Mouse (Mus musculus): ENCODE measurements around the gene Gm21976. TPM values are rescaled to one million over a fixed set of nuclear protein-coding genes. Genes with fewer than 3 reads are reported as not detected.

The Gm21976 gene
- total and polyA plus RNA-seq, 2 experiments from 2014 or later: not detected

DNA sequence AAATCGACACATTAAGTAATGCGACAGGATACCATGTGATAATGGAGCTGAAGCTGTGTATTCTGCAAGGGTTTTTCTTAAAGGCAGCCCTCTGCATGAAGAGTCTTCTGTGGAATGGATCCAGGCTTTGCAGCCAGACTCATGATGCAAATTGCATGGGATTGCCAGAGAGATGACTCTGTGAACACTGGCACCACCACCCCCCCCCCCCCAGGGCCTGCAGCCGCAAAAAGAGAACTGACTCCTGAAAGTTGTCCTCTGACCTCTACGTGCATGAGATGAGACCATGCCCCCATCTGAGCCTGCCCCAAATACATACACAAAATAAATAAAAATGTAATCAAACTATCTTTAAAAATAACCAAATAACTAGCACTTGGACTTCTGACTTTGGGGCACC, 69.8 kb downstream of the Gm21976 start:
- H3K9me3 ChIP-seq (replicated peaks; ENCODE audit: control insufficient read depth, low read length): no peaks in the 10 kb centered on the region
- H3K27me3 ChIP-seq (ENCODE audit: control insufficient read depth, insufficient read depth, low read length): peaks cover 72% of the 10 kb centered on the region
- 65% methylated on average over 4 of the region's 4 CpGs for WGBS
- no peak for ATAC-seq (ENCODE audit: insufficient read depth, low read depth)
- no peak overlapping the region for H3K4me3 ChIP-seq (ENCODE audit: low read depth, low read length)
- H3K36me3 ChIP-seq (replicated peaks; ENCODE audit: control insufficient read depth, insufficient read depth, low read length): no peaks in the 10 kb centered on the region
- no peak for TF ChIP-seq CTCF (IDR thresholded peaks at IDR 0.05; ENCODE audit: low read depth)
- no peak for TF ChIP-seq EP300 (IDR thresholded peaks at IDR 0.05; ENCODE audit: low read depth)
- no peak for DNase-seq (ENCODE audit: low spot score)
- no peak overlapping the region for H3K9ac ChIP-seq (replicated peaks; ENCODE audit: low read depth, low read length)
- 0 out of 2 replicates have a peak, but pooled peaks cover 4% of the 10 kb centered on the region for H3K4me1 ChIP-seq (ENCODE audit: control insufficient read depth, insufficient read depth)
- no peak overlapping the region for H3K27ac ChIP-seq (ENCODE audit: low read depth)
- no peak overlapping the region for H3K4me2 ChIP-seq (ENCODE audit: low read depth, low read length)

- 0 out of 2 replicates have a peak, but pooled peaks cover 4% of the 10 kb centered on the region for H3K4me1 ChIP-seq (ENCODE audit: control insufficient read depth, insufficient read depth)
- TF ChIP-seq CTCF (IDR thresholded peaks at IDR 0.05; ENCODE audit: low read depth) (peak; percentile 46), EP300 (IDR thresholded peaks at IDR 0.05; ENCODE audit: low read depth) (no peak)
- H3K36me3 ChIP-seq (replicated peaks; ENCODE audit: control insufficient read depth, insufficient read depth, low read length): no peaks in the 10 kb centered on the region
- 9% methylated on average over 8 of the region's 8 CpGs for WGBS
- no peak overlapping the region for H3K9ac ChIP-seq (replicated peaks; ENCODE audit: low read depth, low read length)
- no peak overlapping the region for H3K27ac ChIP-seq (ENCODE audit: low read depth)
- no peak overlapping the region for H3K4me2 ChIP-seq (ENCODE audit: low read depth, low read length)
- ATAC-seq (ENCODE audit: insufficient read depth, low read depth) (no peak), DNase-seq (ENCODE audit: low spot score) (no peak)
- H3K27me3 ChIP-seq (ENCODE audit: control insufficient read depth, insufficient read depth, low read length): peaks cover 78% of the 10 kb centered on the region
- H3K9me3 ChIP-seq (replicated peaks; ENCODE audit: control insufficient read depth, low read length): no peaks in the 10 kb centered on the region
- no peak overlapping the region for H3K4me3 ChIP-seq (ENCODE audit: low read depth, low read length)
Observed at GRCm38 (mm10) chr13:98351527-98351926, 71.8 kb downstream of the Gm21976 start.

DNA sequence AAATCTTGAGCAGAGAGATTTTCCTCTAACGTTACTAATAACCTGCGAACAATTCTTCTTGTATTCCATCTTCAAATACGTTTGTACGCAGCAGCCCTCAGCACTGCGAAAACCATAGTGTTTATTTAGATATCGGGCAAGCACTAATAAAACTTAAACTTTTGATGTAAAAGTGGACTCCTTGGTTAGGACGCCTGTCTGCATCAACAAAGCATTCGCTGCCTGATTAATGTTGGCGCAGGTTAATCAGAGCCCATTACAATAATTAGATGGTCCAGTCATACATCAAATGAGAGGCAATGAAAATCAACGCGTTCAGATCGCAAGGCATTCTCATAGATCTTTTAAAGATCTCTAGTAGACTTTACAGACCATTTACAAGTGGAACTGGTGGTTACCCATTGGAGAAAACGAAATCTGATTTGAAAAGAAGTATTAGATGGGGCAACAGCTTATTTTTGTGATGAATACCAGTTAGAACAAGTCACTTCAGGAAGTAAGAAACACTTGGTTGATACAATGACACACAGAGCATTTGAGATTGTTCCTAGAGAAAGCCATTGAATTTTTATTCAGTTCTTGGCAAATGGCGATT, 72.8 kb downstream of the Gm21976 start:
- H3K4me3 ChIP-seq (ENCODE audit: low read depth, low read length): no peak overlapping the region
- no peak for TF ChIP-seq EP300 (IDR thresholded peaks at IDR 0.05; ENCODE audit: low read depth)
- no peak for TF ChIP-seq CTCF (IDR thresholded peaks at IDR 0.05; ENCODE audit: low read depth)
- peaks cover 87% of the 10 kb centered on the region for H3K27me3 ChIP-seq (ENCODE audit: control insufficient read depth, insufficient read depth, low read length)
- no peaks in the 10 kb centered on the region for H3K36me3 ChIP-seq (replicated peaks; ENCODE audit: control insufficient read depth, insufficient read depth, low read length)
- no peak overlapping the region for H3K27ac ChIP-seq (ENCODE audit: low read depth)
- ATAC-seq (ENCODE audit: insufficient read depth, low read depth) (no peak), DNase-seq (ENCODE audit: low spot score) (no peak)
- H3K9me3 ChIP-seq (replicated peaks; ENCODE audit: control insufficient read depth, low read length): no peaks in the 10 kb centered on the region
- H3K9ac ChIP-seq (replicated peaks; ENCODE audit: low read depth, low read length): no peak overlapping the region
- H3K4me2 ChIP-seq (ENCODE audit: low read depth, low read length): no peak overlapping the region
- WGBS: 17% methylated on average over 14 of the region's 14 CpGs
- H3K4me1 ChIP-seq (ENCODE audit: control insufficient read depth, insufficient read depth): 0 out of 2 replicates have a peak, but pooled peaks cover 4% of the 10 kb centered on the region

GRCm38 (mm10) chr13:98353709-98354089, 74.0 kb downstream of the Gm21976 start:
- peaks cover 98% of the 10 kb centered on the region for H3K27me3 ChIP-seq (ENCODE audit: control insufficient read depth, insufficient read depth, low read length)
- H3K9ac ChIP-seq (replicated peaks; ENCODE audit: low read depth, low read length): no peak overlapping the region
- H3K36me3 ChIP-seq (replicated peaks; ENCODE audit: control insufficient read depth, insufficient read depth, low read length): no peaks in the 10 kb centered on the region
- DNase-seq (ENCODE audit: low spot score) (no peak), ATAC-seq (ENCODE audit: insufficient read depth, low read depth) (no peak)
- WGBS: 2% methylated on average over 13 of the region's 13 CpGs
- H3K4me1 ChIP-seq (ENCODE audit: control insufficient read depth, insufficient read depth): 0 out of 2 replicates have a peak, but pooled peaks cover 4% of the 10 kb centered on the region
- no peak overlapping the region for H3K27ac ChIP-seq (ENCODE audit: low read depth)
- peak overlapping the region; percentile 49 for H3K4me3 ChIP-seq (ENCODE audit: low read depth, low read length)
- H3K9me3 ChIP-seq (replicated peaks; ENCODE audit: control insufficient read depth, low read length): no peaks in the 10 kb centered on the region
- TF ChIP-seq CTCF (IDR thresholded peaks at IDR 0.05; ENCODE audit: low read depth) (no peak), EP300 (IDR thresholded peaks at IDR 0.05; ENCODE audit: low read depth) (no peak)
- H3K4me2 ChIP-seq (ENCODE audit: low read depth, low read length): peak overlapping the region; percentile 67

- TF ChIP-seq CTCF (IDR thresholded peaks at IDR 0.05; ENCODE audit: low read depth): no peak
- TF ChIP-seq EP300 (IDR thresholded peaks at IDR 0.05; ENCODE audit: low read depth): no peak
- 0 out of 2 replicates have a peak, but pooled peaks cover 4% of the 10 kb centered on the region for H3K4me1 ChIP-seq (ENCODE audit: control insufficient read depth, insufficient read depth)
- peak within 1 kb of the TSS; percentile 49 for H3K4me3 ChIP-seq (ENCODE audit: low read depth, low read length)
- under 1% methylated on average over 53 of the region's 76 CpGs for whole genome bisulfite sequencing
- H3K9ac ChIP-seq (replicated peaks; ENCODE audit: low read depth, low read length): no peak within 1 kb of the TSS
- DNase-seq (ENCODE audit: low spot score) (peak; percentile 48), ATAC-seq (ENCODE audit: insufficient read depth, low read depth) (peak; percentile 80)
- peak within 1 kb of the TSS; percentile 67 for H3K4me2 ChIP-seq (ENCODE audit: low read depth, low read length)
- H3K36me3 ChIP-seq (replicated peaks; ENCODE audit: control insufficient read depth, insufficient read depth, low read length): no peaks in the 10 kb centered on the region
- H3K27me3 ChIP-seq (ENCODE audit: control insufficient read depth, insufficient read depth, low read length): peaks cover 98% of the 10 kb centered on the region
- H3K27ac ChIP-seq (ENCODE audit: low read depth): no peak within 1 kb of the TSS
- H3K9me3 ChIP-seq (replicated peaks; ENCODE audit: control insufficient read depth, low read length): no peaks in the 10 kb centered on the region
Observed at GRCm38 (mm10) chr13:98354090-98354801, 74.6 kb downstream of the Gm21976 start, which contains the start of gene Foxd1. Gene Foxd1 (plus strand): TSS chr13:98354242.

Measured in heart, postnatal 0 days (tissue).